Mouse (Mus musculus): ENCODE data around the gene Olfr474.
"Not testable (repeated sequence)": the region's sequence is repeated elsewhere in the genome, so short reads cannot be mapped to it uniquely, and the experiment has no call there.

Gene Olfr474

GRCm38 (mm10) chr7:107954343-107954742 lies at the start of gene Olfr474:
TSS of gene Olfr474 (plus strand) at chr7:107954643.
- no peak for DNase-seq (ENCODE audit: low read depth)

- DNase-seq (ENCODE audit: low read depth) = no peak
These were observed 24.3 kb upstream of the Olfr474 start, which contains the start of gene Olfr473 for GRCm38 (mm10) chr7:107930146-107930545. TSS of gene Olfr473 (plus strand) at chr7:107930446.

- DNase-seq (ENCODE audit: low read depth) = not testable (repeated sequence)
These were observed 1.9 kb upstream of the Olfr474 start for GRCm38 (mm10) chr7:107952539-107952938.

GRCm38 (mm10) chr7:107964503-107964902 lies 10.1 kb downstream of the Olfr474 start, which contains the start of gene Olfr476:
TSS of gene Olfr476 (plus strand) at chr7:107964803.
- no peak for DNase-seq (ENCODE audit: low read depth)

GRCm38 (mm10) chr7:107986393-107986792 lies 31.9 kb downstream of the Olfr474 start, which contains the start of gene Olfr477:
TSS of gene Olfr477 (plus strand) at chr7:107986693.
- DNase-seq (ENCODE audit: low read depth) = no peak
